Mouse (Mus musculus) stomach, embryonic 14.5 days (tissue): ENCODE measurements at regions not wholly inside any gene's neighbourhood (a gene's known extent, or its start where the extent isn't known, plus 50 kb on each side); places are given as distances from the start of the nearest gene placed in this dataset.
"Not testable (repeated sequence)": the region's sequence is repeated elsewhere in the genome, so short reads cannot be mapped to it uniquely, and the experiment has no call there.

Source experiments
- ATAC-seq: fragments of 200-750 bp; cut with Nextera tagmentation; 2 replicates; pipeline ENCODE4 v1.8.0; 2017; ENCODE audit warnings: low read depth, moderate TSS enrichment; ENCODE audit not compliant: insufficient number of reproducible peaks, insufficient read depth, low FRiP score
- H3K27ac ChIP-seq: fragments of 300-500 bp; sonication (generic); 2 replicates; pipeline ENCODE4 v1.5.1; 2014; ENCODE audit warnings: mild to moderate bottlenecking, low read length, moderate library complexity, mixed read lengths
- H3K27me3 ChIP-seq: fragments of 300-500 bp; sonication (generic); 2 replicates; pipeline ENCODE4 v1.6.1; 2014; ENCODE audit warnings: low read length, control low read depth, mixed read lengths; ENCODE audit not compliant: control insufficient read depth, insufficient read depth
- H3K36me3 ChIP-seq: fragments of 300-500 bp; sonication (generic); 2 replicates; pipeline ENCODE4 v1.6.1; 2014; ENCODE audit warnings: mild to moderate bottlenecking, control low read depth, low read length, moderate library complexity, mixed read lengths; ENCODE audit not compliant: control insufficient read depth, insufficient read depth
- H3K4me1 ChIP-seq: fragments of 300-500 bp; sonication (generic); 2 replicates; pipeline ENCODE4 v1.6.1; 2014; ENCODE audit warnings: low read length, control low read depth, mixed read lengths; ENCODE audit not compliant: control insufficient read depth, insufficient read depth
- H3K4me2 ChIP-seq: fragments of 300-500 bp; sonication (generic); replicated peaks from 2 replicates; pipeline ENCODE4 v1.6.1; 2014; ENCODE audit warnings: low read depth, low read length, control low read depth
- H3K4me3 ChIP-seq: fragments of 300-500 bp; sonication (generic); 2 replicates; pipeline ENCODE4 v1.5.1; 2014; ENCODE audit warnings: low read depth, low read length, control low read depth
- H3K9ac ChIP-seq: fragments of 300-500 bp; sonication (generic); replicated peaks from 2 replicates; pipeline ENCODE4 v1.6.1; 2014; ENCODE audit warnings: low read depth, mild to moderate bottlenecking, control low read depth, low read length, moderate library complexity, mixed read lengths
- H3K9me3 ChIP-seq: fragments of 300-500 bp; sonication (generic); 2 replicates; pipeline ENCODE4 v1.6.1; 2016; ENCODE audit warnings: low read depth, low read length, control low read depth; ENCODE audit not compliant: control insufficient read depth
- WGBS: fragments of 180-500 bp; shearing (Covaris S2); extraction: QIAGEN DNeasy Blood & Tissue Kit; methylation state at CpG from one replicate; pipeline ENCODE4 v1.1.7; 2014; 5-methylcytosine and 5-hydroxymethylcytosine counted together

GRCm38 (mm10) chr11:8759858-8760257, 95.5 kb upstream of the Tns3 start:
- Histone ChIP-seq H3K27me3 (no peaks in the 10 kb centered on the region), H3K4me2 (no peak overlapping the region), H3K9ac (no peak overlapping the region), H3K27ac (no peak overlapping the region), H3K4me3 (no peak overlapping the region), H3K4me1 (no peaks in the 10 kb centered on the region), H3K36me3 (no peaks in the 10 kb centered on the region), H3K9me3 (no peaks in the 10 kb centered on the region)
- WGBS, result 92% methylated on average over 1 of the region's 1 CpGs
- ATAC-seq, result no peak

GRCm38 (mm10) chr11:8754508-8754907, 90.2 kb upstream of the Tns3 start:
- not testable (repeated sequence) for H3K4me3 ChIP-seq, H3K9ac ChIP-seq, H3K27ac ChIP-seq, H3K36me3 ChIP-seq, ATAC-seq, H3K4me2 ChIP-seq, H3K9me3 ChIP-seq, H3K4me1 ChIP-seq, H3K27me3 ChIP-seq
- 50% methylated on average over 2 of the region's 2 CpGs for WGBS

GRCm38 (mm10) chr11:8735784-8736183, 71.4 kb upstream of the Tns3 start:
- not testable (repeated sequence) for H3K4me2 ChIP-seq, H3K4me1 ChIP-seq, H3K36me3 ChIP-seq, H3K4me3 ChIP-seq, H3K27ac ChIP-seq, H3K9me3 ChIP-seq, ATAC-seq, H3K27me3 ChIP-seq, H3K9ac ChIP-seq
- 61% methylated on average over 3 of the region's 3 CpGs for WGBS

- Histone ChIP-seq H3K9me3 (no peaks in the 10 kb centered on the region), H3K36me3 (no peaks in the 10 kb centered on the region), H3K9ac (no peak overlapping the region), H3K4me2 (no peak overlapping the region), H3K4me1 (no peaks in the 10 kb centered on the region), H3K27ac (no peak overlapping the region), H3K27me3 (no peaks in the 10 kb centered on the region), H3K4me3 (no peak overlapping the region)
- ATAC-seq, result no peak
- WGBS, result 92% methylated on average over 5 of the region's 5 CpGs
Measured at GRCm38 (mm10) chr11:8727007-8727406, 62.7 kb upstream of the Tns3 start.

GRCm38 (mm10) chr11:8725505-8725904, 61.2 kb upstream of the Tns3 start:
- H3K9me3 ChIP-seq, result no peaks in the 10 kb centered on the region
- no peak for ATAC-seq
- no peaks in the 10 kb centered on the region for H3K36me3 ChIP-seq
- no peak overlapping the region for H3K27ac ChIP-seq
- H3K4me2 ChIP-seq, result no peak overlapping the region
- no peaks in the 10 kb centered on the region for H3K4me1 ChIP-seq
- H3K27me3 ChIP-seq, result no peaks in the 10 kb centered on the region
- WGBS, result 51% methylated on average over 4 of the region's 4 CpGs
- no peak overlapping the region for H3K9ac ChIP-seq
- H3K4me3 ChIP-seq, result no peak overlapping the region

- 40% methylated on average over 5 of the region's 5 CpGs for WGBS
Measured at GRCm38 (mm10) chr11:8723102-8723640, 58.8 kb upstream of the Tns3 start.

GRCm38 (mm10) chr11:8719211-8719966, 55.1 kb upstream of the Tns3 start:
- Histone ChIP-seq H3K36me3 (no peaks in the 10 kb centered on the region), H3K9me3 (no peaks in the 10 kb centered on the region), H3K27me3 (no peaks in the 10 kb centered on the region), H3K4me2 (no peak overlapping the region), H3K4me3 (no peak overlapping the region), H3K27ac (no peak overlapping the region), H3K4me1 (0 out of 2 replicates have a peak, but pooled peaks cover 6% of the 10 kb centered on the region), H3K9ac (no peak overlapping the region)
- ATAC-seq, result 0 out of 2 replicates have a peak, but pooled peaks have one; percentile 33
- WGBS, result 84% methylated on average over 11 of the region's 11 CpGs

More at GRCm38 (mm10) chr11:8723102-8723640, 58.8 kb upstream of the Tns3 start:
- H3K9me3 ChIP-seq, result no peaks in the 10 kb centered on the region
- H3K4me1 ChIP-seq, result 0 out of 2 replicates have a peak, but pooled peaks cover 3% of the 10 kb centered on the region
- ATAC-seq, result no peak
- H3K27ac ChIP-seq, result no peak overlapping the region
- H3K27me3 ChIP-seq, result no peaks in the 10 kb centered on the region
- no peak overlapping the region for H3K9ac ChIP-seq
- no peak overlapping the region for H3K4me3 ChIP-seq
- H3K36me3 ChIP-seq, result no peaks in the 10 kb centered on the region
- H3K4me2 ChIP-seq, result no peak overlapping the region

- H3K9me3 ChIP-seq, result no peaks in the 10 kb centered on the region
- no peaks in the 10 kb centered on the region for H3K36me3 ChIP-seq
- H3K4me3 ChIP-seq, result no peak overlapping the region
- WGBS, result 86% methylated on average over 3 of the region's 3 CpGs
- H3K27me3 ChIP-seq, result no peaks in the 10 kb centered on the region
- H3K27ac ChIP-seq, result no peak overlapping the region
- 0 out of 2 replicates have a peak, but pooled peaks cover 6% of the 10 kb centered on the region for H3K4me1 ChIP-seq
- H3K9ac ChIP-seq, result no peak overlapping the region
- no peak for ATAC-seq
- no peak overlapping the region for H3K4me2 ChIP-seq
Measured at GRCm38 (mm10) chr11:8717774-8718173, 53.4 kb upstream of the Tns3 start.
